Mouse (Mus musculus) heart, embryonic 11.5 days (tissue): ENCODE data around the gene Adamts16. TPM values are rescaled to one million over a fixed set of nuclear protein-coding genes. Genes with fewer than 3 reads are reported as not detected.

Experiments
- ATAC-seq: fragments of 200-750 bp; cut with Nextera tagmentation; replicated peaks from 2 replicates; pipeline ENCODE4 v1.8.0; 2017; ENCODE audit warnings: moderate library complexity; ENCODE audit not compliant: insufficient number of reproducible peaks, low FRiP score, low TSS enrichment
- H3K27ac ChIP-seq: fragments of 300-500 bp; sonication (generic); 2 replicates; pipeline ENCODE4 v1.5.1; 2014; ENCODE audit warnings: mild to moderate bottlenecking, low read depth, low read length
- H3K27me3 ChIP-seq: fragments of 300-500 bp; sonication (generic); 2 replicates; pipeline ENCODE4 v1.6.1; 2014; ENCODE audit warnings: mild to moderate bottlenecking, low read length, mixed read lengths; ENCODE audit not compliant: control insufficient read depth, insufficient read depth
- H3K36me3 ChIP-seq: fragments of 300-500 bp; sonication (generic); 2 replicates; pipeline ENCODE4 v1.6.1; 2014; ENCODE audit warnings: mild to moderate bottlenecking, low read length, moderate library complexity, mixed read lengths; ENCODE audit not compliant: control insufficient read depth, insufficient read depth
- H3K4me1 ChIP-seq: fragments of 300-500 bp; sonication (generic); 2 replicates; pipeline ENCODE4 v1.6.1; 2014; ENCODE audit warnings: low read length; ENCODE audit not compliant: control insufficient read depth, insufficient read depth
- H3K4me2 ChIP-seq: fragments of 300-500 bp; sonication (generic); 2 replicates; pipeline ENCODE4 v1.6.1; 2014; ENCODE audit warnings: mild to moderate bottlenecking, moderate library complexity
- H3K4me3 ChIP-seq: fragments of 300-500 bp; sonication (generic); 2 replicates; pipeline ENCODE4 v1.5.1; 2014; ENCODE audit warnings: low read depth, low read length
- H3K9ac ChIP-seq: fragments of 300-500 bp; sonication (generic); 2 replicates; pipeline ENCODE4 v1.6.1; 2014; ENCODE audit warnings: mild to moderate bottlenecking, low read depth, low read length, moderate library complexity
- H3K9me3 ChIP-seq: fragments of 300-500 bp; sonication (generic); replicated peaks from 2 replicates; pipeline ENCODE4 v1.6.1; 2016; ENCODE audit warnings: low read length; ENCODE audit not compliant: control insufficient read depth
- WGBS: fragments of 180-500 bp; shearing (Covaris S2); extraction: QIAGEN DNeasy Blood & Tissue Kit; methylation state at CpG from one replicate; pipeline ENCODE4 v1.1.7; 2014; ENCODE audit not compliant: insufficient replicate concordance; 5-methylcytosine and 5-hydroxymethylcytosine counted together
- polyA plus RNA-seq: library from polyadenylated mRNA; unstranded; fragments of >200 nt; fragmentation: Nextera tagmentation; extraction: Ambion mirVana; gene quantifications from 2 replicates; pipeline ENCODE4 v1.2.1, GENCODE M21; 2014

The Adamts16 gene
- polyA plus RNA-seq, 1 experiment from 2014 or later, result 0.10 TPM

DNA sequence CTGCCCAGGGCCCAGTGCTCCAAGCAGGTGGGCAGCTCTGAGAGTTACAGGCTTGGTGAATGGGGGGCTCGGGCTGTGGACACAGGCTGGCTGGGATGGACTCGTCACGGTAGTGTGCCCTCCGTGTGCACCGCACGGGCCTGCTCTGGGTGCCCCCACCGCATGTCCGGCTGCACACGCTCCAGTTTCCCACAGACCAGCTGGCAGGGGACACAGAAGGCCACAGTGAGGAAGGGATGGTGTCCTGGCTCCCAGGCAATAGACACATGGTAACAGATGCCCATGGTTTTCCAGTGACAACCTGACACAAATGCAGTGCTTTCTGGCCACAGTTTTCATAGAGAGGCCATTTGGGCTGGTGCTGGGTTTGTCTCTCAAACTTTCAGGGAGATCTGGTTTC, 102.8 kb downstream of the Adamts16 start:
- Histone ChIP-seq H3K4me1 (peaks cover 5% of the 10 kb centered on the region; the same call in 1 of the 2 replicates), H3K36me3 (no peaks in the 10 kb centered on the region), H3K27ac (no peak overlapping the region), H3K4me2 (no peak overlapping the region), H3K4me3 (no peak overlapping the region), H3K9ac (no peak overlapping the region), H3K9me3 (no peaks in the 10 kb centered on the region), H3K27me3 (0 out of 2 replicates have a peak, but pooled peaks cover 6% of the 10 kb centered on the region)
- no peak for ATAC-seq
- 93% methylated on average over 9 of the region's 9 CpGs for WGBS

DNA sequence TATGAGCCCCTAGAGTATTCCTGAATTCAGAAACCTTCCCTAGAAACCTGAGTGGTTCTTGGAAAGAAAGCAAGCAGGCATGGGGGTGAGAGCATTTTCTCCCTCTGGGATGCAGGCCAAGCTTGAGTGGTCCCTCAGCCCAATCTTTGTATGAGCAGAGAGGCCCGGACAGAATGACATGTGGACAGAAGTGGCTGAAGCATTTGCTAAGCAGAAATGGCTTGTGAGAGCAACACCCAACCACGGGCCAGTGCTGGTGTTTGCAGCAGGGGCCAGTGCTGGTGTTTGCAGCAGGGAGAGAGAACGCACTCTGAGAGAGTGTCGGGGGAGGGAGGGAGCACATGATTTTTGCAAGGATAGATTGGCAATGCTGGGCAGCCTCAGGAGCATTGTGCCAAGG, 105.2 kb downstream of the Adamts16 start:
- H3K36me3 ChIP-seq, result no peaks in the 10 kb centered on the region
- ATAC-seq, result no peak
- no peak overlapping the region for H3K9ac ChIP-seq
- no peak overlapping the region for H3K4me3 ChIP-seq
- H3K4me1 ChIP-seq, result peaks cover 5% of the 10 kb centered on the region; the same call in 1 of the 2 replicates
- no peak overlapping the region for H3K4me2 ChIP-seq
- H3K27me3 ChIP-seq, result 0 out of 2 replicates have a peak, but pooled peaks cover 3% of the 10 kb centered on the region
- WGBS, result 40% methylated on average over 4 of the region's 4 CpGs
- no peaks in the 10 kb centered on the region for H3K9me3 ChIP-seq
- no peak overlapping the region for H3K27ac ChIP-seq

DNA sequence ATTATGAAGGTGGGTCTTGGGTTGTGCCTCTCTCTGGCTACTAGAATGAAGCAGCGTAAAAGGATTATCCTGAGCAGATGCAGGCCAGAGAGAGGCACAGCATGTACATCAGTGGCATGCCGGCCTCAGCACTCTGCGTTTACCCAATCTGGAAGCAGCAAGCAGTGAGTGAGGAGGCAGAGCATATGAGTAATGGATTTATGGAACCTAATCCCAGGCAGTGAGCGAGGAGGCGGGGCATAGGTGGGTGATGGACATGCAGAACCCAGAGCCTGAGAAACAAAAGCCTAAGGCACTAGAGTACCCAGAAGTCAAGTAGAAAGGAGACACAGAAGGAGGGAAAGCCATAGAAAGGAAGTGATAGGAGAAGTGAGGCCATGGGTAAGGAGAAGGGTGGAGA, 107.0 kb downstream of the Adamts16 start:
- WGBS, result 83% methylated on average over 5 of the region's 5 CpGs
- ATAC-seq, result no peak
- H3K36me3 ChIP-seq, result no peaks in the 10 kb centered on the region
- H3K27ac ChIP-seq, result no peak overlapping the region
- no peak overlapping the region for H3K4me2 ChIP-seq
- H3K9me3 ChIP-seq, result no peaks in the 10 kb centered on the region
- H3K4me3 ChIP-seq, result no peak overlapping the region
- H3K4me1 ChIP-seq, result no peaks in the 10 kb centered on the region
- no peak overlapping the region for H3K9ac ChIP-seq
- H3K27me3 ChIP-seq, result 0 out of 2 replicates have a peak, but pooled peaks cover 3% of the 10 kb centered on the region

DNA sequence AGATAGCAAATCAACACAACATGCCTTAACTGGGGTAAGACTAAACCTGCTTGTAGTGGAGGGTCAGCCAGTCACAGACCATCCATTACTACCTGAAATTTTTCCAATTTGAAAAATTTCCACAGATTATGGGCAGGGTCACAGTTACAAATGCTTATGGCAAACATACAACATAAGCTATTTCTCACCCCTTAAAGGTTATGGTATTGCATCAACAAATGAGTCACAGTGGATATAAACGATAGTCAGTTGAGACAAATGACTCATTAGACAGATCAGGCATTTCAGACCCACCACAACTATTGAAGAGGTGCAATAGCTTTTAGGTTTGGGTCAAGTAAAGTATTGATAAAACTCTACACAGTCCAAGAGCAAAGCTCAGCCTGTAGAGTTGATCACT, 107.7 kb downstream of the Adamts16 start:
- no peaks in the 10 kb centered on the region for H3K4me1 ChIP-seq
- WGBS, result 76% methylated on average over 1 of the region's 1 CpGs
- no peaks in the 10 kb centered on the region for H3K9me3 ChIP-seq
- H3K4me3 ChIP-seq, result no peak overlapping the region
- ATAC-seq, result no peak
- 0 out of 2 replicates have a peak, but pooled peaks cover 3% of the 10 kb centered on the region for H3K27me3 ChIP-seq
- no peak overlapping the region for H3K4me2 ChIP-seq
- no peak overlapping the region for H3K9ac ChIP-seq
- H3K36me3 ChIP-seq, result no peaks in the 10 kb centered on the region
- H3K27ac ChIP-seq, result no peak overlapping the region

DNA sequence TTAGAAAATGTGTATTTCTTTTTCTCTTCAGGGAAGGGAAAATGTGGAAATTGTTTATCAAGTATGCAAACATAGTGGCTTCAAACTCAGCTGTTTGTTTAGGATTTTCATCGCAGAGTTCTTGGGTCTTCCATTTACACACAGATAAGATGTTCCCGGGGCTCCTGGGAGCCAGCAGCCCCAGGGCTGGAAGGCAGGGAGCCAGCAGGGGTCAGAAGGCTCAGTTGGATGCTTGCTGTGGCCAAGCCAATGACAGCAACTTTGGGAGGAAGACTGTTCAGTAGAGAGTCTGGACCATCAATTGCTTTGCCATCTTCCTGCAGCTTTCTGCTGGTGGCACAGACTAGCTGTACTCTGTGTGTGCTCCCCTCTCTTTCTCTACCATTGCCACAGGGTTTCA, 108.4 kb downstream of the Adamts16 start:
- no peak for ATAC-seq

DNA sequence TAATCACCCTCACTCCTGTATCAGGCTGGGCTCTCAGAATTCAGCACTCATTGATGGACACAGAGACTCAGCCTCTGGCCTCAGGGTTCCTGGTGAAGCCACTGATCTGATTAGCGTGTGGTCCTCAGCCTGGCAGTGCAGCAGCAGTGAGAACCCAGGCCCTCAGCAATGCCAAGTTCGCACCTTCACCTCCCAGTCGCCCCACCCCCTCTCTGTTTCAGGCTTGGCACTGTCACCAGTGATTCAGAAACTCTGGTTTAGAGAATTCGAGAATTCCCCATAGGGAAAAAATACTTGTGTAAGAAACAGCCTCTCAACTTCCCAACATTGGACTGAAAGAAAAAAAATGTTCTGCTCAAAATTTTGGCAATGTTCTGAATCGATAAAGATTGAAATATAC, 108.8 kb downstream of the Adamts16 start:
- no peak overlapping the region for H3K4me2 ChIP-seq
- 0 out of 2 replicates have a peak, but pooled peaks cover 3% of the 10 kb centered on the region for H3K27me3 ChIP-seq
- WGBS, result 67% methylated on average over 5 of the region's 5 CpGs
- no peaks in the 10 kb centered on the region for H3K9me3 ChIP-seq
- no peak for ATAC-seq
- no peak overlapping the region for H3K4me3 ChIP-seq
- no peaks in the 10 kb centered on the region for H3K36me3 ChIP-seq
- H3K4me1 ChIP-seq, result no peaks in the 10 kb centered on the region
- no peak overlapping the region for H3K9ac ChIP-seq
- H3K27ac ChIP-seq, result no peak overlapping the region

More for the DNA sequence above, 108.4 kb downstream of the Adamts16 start:
- no peak overlapping the region for H3K4me2 ChIP-seq
- H3K4me3 ChIP-seq, result no peak overlapping the region
- H3K9ac ChIP-seq, result no peak overlapping the region
- no peaks in the 10 kb centered on the region for H3K9me3 ChIP-seq
- WGBS, result 23% methylated on average over 2 of the region's 2 CpGs
- no peaks in the 10 kb centered on the region for H3K4me1 ChIP-seq
- 0 out of 2 replicates have a peak, but pooled peaks cover 3% of the 10 kb centered on the region for H3K27me3 ChIP-seq
- no peak overlapping the region for H3K27ac ChIP-seq
- no peaks in the 10 kb centered on the region for H3K36me3 ChIP-seq

DNA sequence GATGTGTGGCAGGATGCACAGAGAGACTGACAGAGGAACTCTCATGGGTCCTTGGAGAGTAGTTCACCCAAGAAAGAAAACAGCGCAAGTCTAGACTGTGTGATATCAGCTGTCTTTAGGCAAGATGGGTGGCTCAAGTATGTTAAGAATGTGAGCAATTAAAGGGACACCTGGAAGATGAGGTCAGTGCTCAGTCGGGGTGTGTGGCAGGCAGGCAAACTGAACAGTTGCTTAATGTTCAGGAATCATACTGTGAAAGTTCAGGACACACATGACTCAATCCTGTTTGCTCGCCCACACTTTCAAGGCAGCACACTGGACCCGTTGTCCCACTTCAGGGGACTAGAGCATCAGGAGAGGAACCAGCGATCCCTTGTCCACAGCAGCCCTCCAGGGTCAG, 110.3 kb downstream of the Adamts16 start:
- H3K4me1 ChIP-seq, result no peaks in the 10 kb centered on the region
- no peak overlapping the region for H3K4me3 ChIP-seq
- H3K4me2 ChIP-seq, result no peak overlapping the region
- no peak for ATAC-seq
- 0 out of 2 replicates have a peak, but pooled peaks cover 3% of the 10 kb centered on the region for H3K27me3 ChIP-seq
- H3K9ac ChIP-seq, result no peak overlapping the region
- H3K27ac ChIP-seq, result no peak overlapping the region
- no peaks in the 10 kb centered on the region for H3K9me3 ChIP-seq
- H3K36me3 ChIP-seq, result no peaks in the 10 kb centered on the region
- 45% methylated on average over 5 of the region's 5 CpGs for WGBS

DNA sequence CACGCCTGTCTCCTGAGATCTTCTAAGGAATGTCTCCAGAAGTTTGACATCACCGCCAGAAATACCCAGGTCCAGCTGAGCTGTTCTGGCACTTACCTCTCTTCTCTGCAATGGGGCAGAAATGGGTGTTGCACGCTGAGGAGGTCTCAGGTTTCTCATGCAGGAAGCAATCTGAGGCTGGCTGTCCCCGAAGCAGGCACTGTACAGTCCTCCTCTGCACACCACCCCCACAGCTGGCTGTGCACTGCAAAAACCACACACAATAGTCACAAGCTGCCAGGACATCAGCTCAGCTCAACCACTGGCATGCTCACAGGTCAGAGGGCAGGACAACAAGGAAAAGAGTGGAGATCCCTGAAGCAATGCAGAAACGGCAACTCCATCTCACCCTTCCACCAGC, 111.6 kb downstream of the Adamts16 start:
- no peak overlapping the region for H3K4me2 ChIP-seq
- H3K36me3 ChIP-seq, result no peaks in the 10 kb centered on the region
- H3K4me3 ChIP-seq, result no peak overlapping the region
- H3K9ac ChIP-seq, result no peak overlapping the region
- no peaks in the 10 kb centered on the region for H3K27me3 ChIP-seq
- no peaks in the 10 kb centered on the region for H3K4me1 ChIP-seq
- H3K27ac ChIP-seq, result no peak overlapping the region
- WGBS, result 51% methylated on average over 5 of the region's 5 CpGs
- no peak for ATAC-seq
- no peaks in the 10 kb centered on the region for H3K9me3 ChIP-seq

DNA sequence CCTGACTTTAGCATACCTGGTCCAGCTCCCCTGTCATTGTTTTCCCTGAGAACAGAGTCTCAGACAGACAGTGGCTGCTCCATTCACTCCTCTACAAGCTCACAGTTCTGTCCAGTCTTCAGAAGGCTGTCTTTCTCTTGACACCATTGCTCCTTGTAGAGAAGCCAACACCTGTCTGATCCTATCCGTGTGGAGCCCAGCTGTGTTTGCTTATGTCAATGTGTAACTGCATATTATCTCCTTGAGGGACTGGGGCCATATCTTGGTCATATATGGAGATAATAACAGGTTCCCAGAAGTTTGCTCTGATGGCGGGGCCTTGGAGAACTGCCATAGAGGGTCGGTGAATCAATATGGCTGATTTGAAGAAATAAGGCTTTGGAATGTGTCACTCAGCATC, 115.4 kb downstream of the Adamts16 start:
- Histone ChIP-seq H3K4me2 (no peak overlapping the region), H3K27me3 (no peaks in the 10 kb centered on the region), H3K4me3 (no peak overlapping the region), H3K4me1 (peaks cover 7% of the 10 kb centered on the region), H3K36me3 (no peaks in the 10 kb centered on the region), H3K9ac (no peak overlapping the region), H3K27ac (no peak overlapping the region), H3K9me3 (no peaks in the 10 kb centered on the region)
- WGBS, result 82% methylated on average over 3 of the region's 3 CpGs
- ATAC-seq, result no peak
